Mouse (Mus musculus): Measurements from ENCODE around the gene Gm28230. TPM values are rescaled to one million over a fixed set of nuclear protein-coding genes. Genes with fewer than 3 reads are reported as not detected.
A peak's percentile ranks its signal among the peaks of the same experiment; 100 is the strongest.

Gm28230 gene
- polyA plus RNA-seq, 1 experiment from 2014 or later, result 2.4 TPM

DNA sequence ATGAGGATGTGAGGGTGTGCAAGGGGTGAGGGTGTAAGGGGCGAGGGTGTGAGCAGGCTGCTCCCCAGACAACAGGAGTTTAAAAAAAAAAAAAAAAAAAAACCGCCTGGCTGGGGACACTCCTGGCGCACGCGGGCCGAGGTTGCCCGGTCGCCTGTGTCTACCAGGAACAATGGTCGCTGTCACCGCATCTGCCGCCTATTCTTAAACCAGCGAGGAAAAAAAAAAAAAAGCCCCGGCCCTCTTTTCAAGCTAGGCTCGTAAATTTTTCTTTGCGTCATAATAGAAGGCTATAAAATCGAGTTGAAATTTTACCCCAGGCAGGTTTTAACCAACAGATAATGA lies 6.8 kb downstream of the Gm28230 start:
- peak overlapping the region; percentile 99 for H3K27ac ChIP-seq (replicated peaks)

GRCm38 (mm10) chr2:74733765-74734164 lies 7.2 kb downstream of the Gm28230 start:
- Histone ChIP-seq H3K27me3 (no peaks in the 10 kb centered on the region), H3K9ac (peak overlapping the region; percentile 86), H3K4me3 (peak overlapping the region; percentile 38), H3K4me2 (peak overlapping the region; percentile 68), H3K27ac (replicated peaks) (peak overlapping the region; percentile 99), H3K36me3 (peaks cover 29% of the 10 kb centered on the region), H3K9me3 (no peaks in the 10 kb centered on the region), H3K4me1 (replicated peaks) (peaks cover 98% of the 10 kb centered on the region)
- 3% methylated on average over 6 of the region's 6 CpGs for WGBS
- ATAC-seq (ENCODE audit: low read depth), result no peak

More for the DNA sequence above, 6.8 kb downstream of the Gm28230 start:
- no peaks in the 10 kb centered on the region for H3K9me3 ChIP-seq
- H3K4me3 ChIP-seq, result peak overlapping the region; percentile 38
- H3K36me3 ChIP-seq, result peaks cover 34% of the 10 kb centered on the region
- 1% methylated on average over 16 of the region's 16 CpGs for WGBS
- no peaks in the 10 kb centered on the region for H3K27me3 ChIP-seq
- peak overlapping the region; percentile 86 for H3K9ac ChIP-seq
- peaks cover 98% of the 10 kb centered on the region for H3K4me1 ChIP-seq (replicated peaks)
- H3K4me2 ChIP-seq, result peak overlapping the region; percentile 68
- ATAC-seq (ENCODE audit: low read depth), result 0 out of 2 replicates have a peak, but pooled peaks have one; percentile 9

GRCm38 (mm10) chr2:74734451-74734850 lies 7.9 kb downstream of the Gm28230 start:
- H3K9me3 ChIP-seq, result no peaks in the 10 kb centered on the region
- peaks cover 98% of the 10 kb centered on the region for H3K4me1 ChIP-seq (replicated peaks)
- no peaks in the 10 kb centered on the region for H3K27me3 ChIP-seq
- peak overlapping the region; percentile 38 for H3K4me3 ChIP-seq
- H3K4me2 ChIP-seq, result peak overlapping the region; percentile 68
- ATAC-seq (ENCODE audit: low read depth), result peak; percentile 73
- peaks cover 24% of the 10 kb centered on the region for H3K36me3 ChIP-seq
- WGBS, result 2% methylated on average over 13 of the region's 13 CpGs
- peak overlapping the region; percentile 99 for H3K27ac ChIP-seq (replicated peaks)
- peak overlapping the region; percentile 86 for H3K9ac ChIP-seq

GRCm38 (mm10) chr2:74734996-74735811 lies 8.7 kb downstream of the Gm28230 start:
- Histone ChIP-seq H3K36me3 (peaks cover 20% of the 10 kb centered on the region), H3K4me1 (replicated peaks) (peaks cover 100% of the 10 kb centered on the region), H3K27me3 (no peaks in the 10 kb centered on the region), H3K27ac (replicated peaks) (peak overlapping the region; percentile 99), H3K4me2 (peak overlapping the region; percentile 68), H3K9ac (peak overlapping the region; percentile 86), H3K9me3 (no peaks in the 10 kb centered on the region), H3K4me3 (peak overlapping the region; percentile 38)
- 4% methylated on average over 27 of the region's 27 CpGs for WGBS
- ATAC-seq (ENCODE audit: low read depth), result no peak

- Histone ChIP-seq H3K27ac (replicated peaks) (peak overlapping the region; percentile 99), H3K9me3 (no peaks in the 10 kb centered on the region), H3K9ac (peak overlapping the region; percentile 86), H3K27me3 (no peaks in the 10 kb centered on the region), H3K4me1 (replicated peaks) (peaks cover 100% of the 10 kb centered on the region), H3K4me3 (peak overlapping the region; percentile 38), H3K36me3 (peaks cover 11% of the 10 kb centered on the region), H3K4me2 (peak overlapping the region; percentile 68)
- under 1% methylated on average over 42 of the region's 42 CpGs for WGBS
- ATAC-seq (ENCODE audit: low read depth), result no peak
Measured at GRCm38 (mm10) chr2:74735851-74736687, 9.5 kb downstream of the Gm28230 start.

- 4% methylated on average over 15 of the region's 15 CpGs for WGBS
- no peaks in the 10 kb centered on the region for H3K9me3 ChIP-seq
- peak overlapping the region; percentile 38 for H3K4me3 ChIP-seq
- H3K27ac ChIP-seq (replicated peaks), result peak overlapping the region; percentile 99
- H3K36me3 ChIP-seq, result peaks cover 7% of the 10 kb centered on the region
- peak overlapping the region; percentile 86 for H3K9ac ChIP-seq
- peaks cover 99% of the 10 kb centered on the region for H3K4me1 ChIP-seq (replicated peaks)
- H3K4me2 ChIP-seq, result peak overlapping the region; percentile 68
- ATAC-seq (ENCODE audit: low read depth), result no peak
- H3K27me3 ChIP-seq, result no peaks in the 10 kb centered on the region
Measured at GRCm38 (mm10) chr2:74736688-74737577, 10.4 kb downstream of the Gm28230 start.

DNA sequence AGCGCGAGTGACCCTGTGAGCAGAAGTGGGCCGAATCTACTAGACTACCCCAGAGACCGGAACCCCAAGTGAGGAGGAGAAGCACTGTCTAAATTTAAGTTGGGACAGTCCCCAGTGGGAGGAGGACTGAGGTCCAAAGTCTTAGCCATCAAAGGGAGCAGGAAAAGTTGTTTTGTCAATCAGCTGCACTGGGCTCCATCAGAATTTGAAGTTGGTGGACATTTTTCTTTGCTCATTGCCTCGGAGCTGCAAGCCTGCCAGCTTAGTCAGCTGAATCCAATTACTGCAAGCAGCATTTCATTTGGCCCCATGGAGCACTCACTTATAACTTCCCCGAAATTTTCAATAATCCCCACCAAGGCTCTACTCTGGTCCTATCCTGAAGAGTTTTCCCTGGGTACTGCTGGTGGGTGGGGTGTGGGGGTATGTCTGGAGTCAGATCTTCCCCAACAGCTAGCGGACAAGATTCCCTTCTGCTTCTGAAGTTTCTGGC lies 11.1 kb downstream of the Gm28230 start:
- no peak for ATAC-seq (ENCODE audit: low read depth)
- H3K9ac ChIP-seq, result peak overlapping the region; percentile 86
- peak overlapping the region; percentile 99 for H3K27ac ChIP-seq (replicated peaks)
- 13% methylated on average over 7 of the region's 7 CpGs for WGBS
- H3K4me3 ChIP-seq, result peak overlapping the region; percentile 38
- peaks cover 7% of the 10 kb centered on the region for H3K36me3 ChIP-seq
- peak overlapping the region; percentile 68 for H3K4me2 ChIP-seq
- peaks cover 93% of the 10 kb centered on the region for H3K4me1 ChIP-seq (replicated peaks)
- no peaks in the 10 kb centered on the region for H3K27me3 ChIP-seq
- H3K9me3 ChIP-seq, result no peaks in the 10 kb centered on the region

DNA sequence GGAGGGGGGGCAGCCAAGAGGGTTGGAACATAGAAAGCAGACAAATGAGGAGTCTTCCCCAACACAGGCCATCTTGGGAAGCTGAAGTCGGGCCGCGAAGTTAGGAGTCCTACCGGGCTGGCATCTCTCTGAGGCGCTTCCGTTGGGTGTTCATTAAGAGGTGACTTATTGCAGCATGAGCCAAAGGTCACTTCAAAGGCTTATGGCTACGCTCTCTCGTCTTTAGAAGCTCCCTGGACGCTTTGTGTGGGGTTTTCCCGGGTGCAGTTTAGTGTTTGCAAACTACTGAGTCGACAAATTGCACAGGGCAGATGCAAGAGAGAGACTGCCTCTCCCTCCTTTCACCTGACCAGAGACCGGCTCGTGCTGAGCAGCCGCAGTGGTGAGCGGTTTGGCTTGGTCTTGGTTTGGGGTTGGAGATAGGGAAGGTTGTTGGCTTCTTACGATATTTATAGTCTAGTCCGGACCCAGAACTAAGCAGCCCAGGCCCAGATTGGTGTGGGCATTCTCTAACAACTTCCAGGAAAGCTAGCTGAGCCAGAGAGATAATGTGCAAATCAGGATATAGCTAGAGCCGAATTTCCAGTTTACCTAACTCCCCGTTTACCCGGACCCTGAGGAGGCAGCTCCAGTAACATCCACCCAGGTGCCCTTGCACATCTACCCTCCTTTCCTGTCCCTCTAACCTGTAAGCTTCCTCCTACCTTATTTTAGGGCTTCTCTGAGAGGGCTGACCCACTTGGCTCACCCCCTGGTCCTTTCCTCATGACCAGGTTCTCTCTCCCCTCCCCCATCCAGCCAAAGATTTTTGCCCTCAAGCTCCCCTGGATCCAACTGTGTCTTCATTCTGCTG lies 12.3 kb downstream of the Gm28230 start:
- Histone ChIP-seq H3K36me3 (peaks cover 11% of the 10 kb centered on the region), H3K27me3 (no peaks in the 10 kb centered on the region), H3K4me3 (peak overlapping the region; percentile 38), H3K4me1 (replicated peaks) (peaks cover 90% of the 10 kb centered on the region), H3K9ac (peak overlapping the region; percentile 86), H3K4me2 (peak overlapping the region; percentile 68), H3K9me3 (no peaks in the 10 kb centered on the region), H3K27ac (replicated peaks) (peak overlapping the region; percentile 99)
- no peak for ATAC-seq (ENCODE audit: low read depth)
- 2% methylated on average over 20 of the region's 20 CpGs for WGBS

GRCm38 (mm10) chr2:74739476-74739800 lies 12.9 kb downstream of the Gm28230 start:
- H3K4me2 ChIP-seq, result peak overlapping the region; percentile 68
- peak overlapping the region; percentile 38 for H3K4me3 ChIP-seq
- H3K4me1 ChIP-seq (replicated peaks), result peaks cover 90% of the 10 kb centered on the region
- peaks cover 17% of the 10 kb centered on the region for H3K36me3 ChIP-seq
- WGBS, result 7% methylated on average over 2 of the region's 2 CpGs
- no peaks in the 10 kb centered on the region for H3K9me3 ChIP-seq
- peak overlapping the region; percentile 86 for H3K9ac ChIP-seq
- no peaks in the 10 kb centered on the region for H3K27me3 ChIP-seq
- H3K27ac ChIP-seq (replicated peaks), result peak overlapping the region; percentile 99
- ATAC-seq (ENCODE audit: low read depth), result no peak

- ATAC-seq (ENCODE audit: low read depth), result no peak
- Histone ChIP-seq H3K27me3 (no peaks in the 10 kb centered on the region), H3K27ac (replicated peaks) (peak overlapping the region; percentile 99), H3K4me2 (peak overlapping the region; percentile 68), H3K4me1 (replicated peaks) (peaks cover 90% of the 10 kb centered on the region), H3K4me3 (peak overlapping the region; percentile 38), H3K36me3 (peaks cover 21% of the 10 kb centered on the region), H3K9ac (peak overlapping the region; percentile 86), H3K9me3 (no peaks in the 10 kb centered on the region)
- under 1% methylated on average over 14 of the region's 14 CpGs for WGBS
Measured at GRCm38 (mm10) chr2:74739869-74740268, 13.3 kb downstream of the Gm28230 start.
